Mouse (Mus musculus): ENCODE data around the gene Caap1. TPM values are rescaled to one million over a fixed set of nuclear protein-coding genes. Genes with fewer than 3 reads are reported as not detected.

Caap1 gene
- polyA plus RNA-seq, 1 experiment from 2014 or later: 17.3 TPM

GRCm38 (mm10) chr4:94560316-94560715, 3.7 kb upstream of the Caap1 start:
- H3K4me2 ChIP-seq: no peak overlapping the region
- peaks cover 11% of the 10 kb centered on the region for H3K4me1 ChIP-seq
- no peak overlapping the region for H3K4me3 ChIP-seq
- no peak overlapping the region for H3K27ac ChIP-seq
- no peak for ATAC-seq (replicated peaks)
- H3K9ac ChIP-seq: no peak overlapping the region
- no peaks in the 10 kb centered on the region for H3K9me3 ChIP-seq
- no peaks in the 10 kb centered on the region for H3K36me3 ChIP-seq (replicated peaks)
- H3K27me3 ChIP-seq (replicated peaks): no peaks in the 10 kb centered on the region
- WGBS: 87% methylated on average over 1 of the region's 1 CpGs

GRCm38 (mm10) chr4:94559266-94559665, 2.7 kb upstream of the Caap1 start:
- Histone ChIP-seq H3K4me2 (no peak overlapping the region), H3K9ac (no peak overlapping the region), H3K27ac (no peak overlapping the region), H3K9me3 (no peaks in the 10 kb centered on the region), H3K4me1 (peaks cover 19% of the 10 kb centered on the region), H3K4me3 (no peak overlapping the region), H3K36me3 (replicated peaks) (no peaks in the 10 kb centered on the region), H3K27me3 (replicated peaks) (no peaks in the 10 kb centered on the region)
- 40% methylated on average over 2 of the region's 2 CpGs for WGBS
- ATAC-seq (replicated peaks): no peak

DNA sequence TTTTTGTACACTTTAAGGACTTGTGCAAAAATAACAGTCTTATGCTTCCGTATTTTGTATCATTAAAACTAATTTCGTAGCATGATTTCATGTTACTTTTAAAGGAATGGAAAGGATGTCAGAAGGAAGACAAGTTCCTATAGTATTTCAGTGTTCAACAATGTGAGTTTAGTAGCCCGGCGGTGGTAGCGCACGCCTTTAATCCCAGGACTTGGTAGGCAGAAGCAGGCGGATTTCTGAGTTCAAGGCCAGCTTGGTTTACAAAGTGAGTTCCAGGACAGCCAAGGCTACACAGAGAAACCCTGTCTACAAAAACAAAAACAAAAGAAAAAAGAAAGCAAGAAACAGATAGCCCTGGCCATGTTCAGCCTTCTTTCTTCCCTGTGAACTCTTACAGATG, 549 bp upstream of the Caap1 start:
- Histone ChIP-seq H3K4me2 (peak overlapping the region; percentile 68; the same call in 1 of the 2 replicates), H3K4me3 (peak overlapping the region; percentile 100; the same call in 1 of the 2 replicates), H3K9me3 (no peaks in the 10 kb centered on the region), H3K27me3 (replicated peaks) (no peaks in the 10 kb centered on the region), H3K9ac (no peak overlapping the region), H3K27ac (0 out of 2 replicates have a peak overlapping the region, but pooled peaks have one; percentile 8), H3K36me3 (replicated peaks) (no peaks in the 10 kb centered on the region), H3K4me1 (peaks cover 19% of the 10 kb centered on the region)
- ATAC-seq (replicated peaks): peak; percentile 5
- 78% methylated on average over 7 of the region's 7 CpGs for WGBS

DNA sequence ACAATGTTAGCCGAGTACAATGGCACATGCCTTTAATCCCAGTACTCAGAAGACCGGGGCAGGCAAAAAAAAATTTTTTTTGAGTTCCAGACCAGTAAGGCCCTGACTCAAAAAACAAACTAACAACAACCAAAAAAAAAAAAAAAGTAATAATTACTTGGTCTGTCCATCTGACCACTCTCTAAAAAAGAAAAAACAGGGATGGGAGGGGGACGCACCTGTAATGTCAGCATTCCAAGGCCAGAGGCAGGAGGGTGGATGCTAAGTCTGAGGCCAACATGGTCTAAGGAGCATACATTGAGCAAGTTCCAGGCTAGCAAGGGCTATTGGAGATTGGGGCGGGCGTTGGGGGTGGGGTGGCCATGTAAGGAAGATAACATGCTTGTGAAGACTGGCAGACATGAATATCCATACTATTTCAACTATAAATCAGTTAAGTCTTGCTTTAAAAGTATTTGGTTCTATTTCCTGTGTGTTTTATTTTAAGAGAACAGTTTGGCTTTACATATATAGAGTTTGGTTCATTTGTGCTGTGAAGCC, 1.6 kb downstream of the Caap1 start:
- Histone ChIP-seq H3K9me3 (no peaks in the 10 kb centered on the region), H3K27ac (no peak overlapping the region), H3K9ac (no peak overlapping the region), H3K27me3 (replicated peaks) (no peaks in the 10 kb centered on the region), H3K4me1 (peaks cover 19% of the 10 kb centered on the region), H3K4me3 (peak overlapping the region; percentile 100), H3K36me3 (replicated peaks) (no peaks in the 10 kb centered on the region), H3K4me2 (peak overlapping the region; percentile 68; the same call in 1 of the 2 replicates)
- WGBS: 89% methylated on average over 5 of the region's 5 CpGs
- no peak for ATAC-seq (replicated peaks)

GRCm38 (mm10) chr4:94544321-94544720, 12.3 kb downstream of the Caap1 start:
- no peaks in the 10 kb centered on the region for H3K27me3 ChIP-seq (replicated peaks)

DNA sequence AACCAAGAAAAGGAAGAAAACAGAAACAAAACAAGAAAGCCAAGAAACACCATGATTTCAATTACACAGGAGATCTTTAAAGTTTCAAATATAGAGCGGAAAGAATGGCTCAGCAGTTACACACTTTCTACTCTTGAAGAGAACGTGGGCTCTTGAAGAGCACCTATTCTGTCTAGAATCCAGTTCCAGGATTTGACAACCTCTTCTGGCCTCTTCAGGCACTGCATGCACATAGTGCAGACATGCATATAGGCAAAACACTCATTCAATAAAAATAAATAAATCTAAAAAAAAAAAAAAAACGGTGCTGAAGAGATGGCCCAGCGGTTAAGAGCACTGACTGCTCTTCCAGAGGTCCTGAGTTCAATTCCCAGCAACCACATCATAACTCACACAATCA, 13.6 kb downstream of the Caap1 start:
- Histone ChIP-seq H3K4me3 (no peak overlapping the region), H3K9ac (no peak overlapping the region), H3K36me3 (replicated peaks) (peaks cover 11% of the 10 kb centered on the region), H3K27me3 (replicated peaks) (no peaks in the 10 kb centered on the region), H3K27ac (no peak overlapping the region), H3K4me2 (no peak overlapping the region), H3K9me3 (no peaks in the 10 kb centered on the region), H3K4me1 (no peaks in the 10 kb centered on the region)
- no peak for ATAC-seq (replicated peaks)
- 96% methylated on average over 4 of the region's 4 CpGs for WGBS

More at GRCm38 (mm10) chr4:94544321-94544720, 12.3 kb downstream of the Caap1 start:
- no peak overlapping the region for H3K4me2 ChIP-seq
- no peak overlapping the region for H3K4me3 ChIP-seq
- no peak for ATAC-seq (replicated peaks)
- H3K9ac ChIP-seq: no peak overlapping the region
- no peaks in the 10 kb centered on the region for H3K4me1 ChIP-seq
- peaks cover 11% of the 10 kb centered on the region for H3K36me3 ChIP-seq (replicated peaks)
- H3K27ac ChIP-seq: no peak overlapping the region
- 67% methylated on average over 7 of the region's 7 CpGs for WGBS
- no peaks in the 10 kb centered on the region for H3K9me3 ChIP-seq

DNA sequence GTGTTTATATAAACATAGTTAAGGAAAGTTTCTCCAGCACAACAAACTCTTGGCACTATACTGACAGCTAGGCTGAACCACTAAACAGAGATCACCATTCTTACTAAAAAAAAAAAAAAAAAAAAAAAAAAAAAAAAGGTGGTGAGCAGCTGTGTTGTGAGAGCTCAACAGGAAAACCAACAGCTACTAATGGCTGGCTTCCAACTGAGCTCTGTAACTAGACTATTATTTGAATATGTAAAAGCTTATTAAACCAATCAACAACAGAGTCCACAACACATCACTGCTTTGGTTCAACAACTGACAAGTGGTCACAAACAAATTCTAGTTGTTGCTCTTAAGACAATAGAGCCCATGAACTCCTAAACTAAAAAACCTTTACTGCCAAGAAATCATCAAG, 23.4 kb downstream of the Caap1 start:
- Histone ChIP-seq H3K9me3 (no peaks in the 10 kb centered on the region), H3K4me1 (no peaks in the 10 kb centered on the region), H3K36me3 (replicated peaks) (0 out of 2 replicates have a peak, but pooled peaks cover 2% of the 10 kb centered on the region), H3K9ac (no peak overlapping the region), H3K27me3 (replicated peaks) (no peaks in the 10 kb centered on the region), H3K4me2 (no peak overlapping the region), H3K27ac (no peak overlapping the region), H3K4me3 (no peak overlapping the region)
- no peak for ATAC-seq (replicated peaks)

GRCm38 (mm10) chr4:94529448-94529847, 27.1 kb downstream of the Caap1 start:
- no peak for ATAC-seq (replicated peaks)
- Histone ChIP-seq H3K27ac (no peak overlapping the region), H3K27me3 (replicated peaks) (no peaks in the 10 kb centered on the region), H3K9me3 (no peaks in the 10 kb centered on the region), H3K4me2 (no peak overlapping the region), H3K4me1 (no peaks in the 10 kb centered on the region), H3K4me3 (no peak overlapping the region), H3K36me3 (replicated peaks) (no peaks in the 10 kb centered on the region), H3K9ac (no peak overlapping the region)
- 90% methylated on average over 1 of the region's 1 CpGs for WGBS

- Histone ChIP-seq H3K4me3 (no peak overlapping the region), H3K27me3 (replicated peaks) (no peaks in the 10 kb centered on the region), H3K27ac (no peak overlapping the region), H3K9ac (no peak overlapping the region), H3K9me3 (no peaks in the 10 kb centered on the region), H3K36me3 (replicated peaks) (no peaks in the 10 kb centered on the region), H3K4me1 (no peaks in the 10 kb centered on the region), H3K4me2 (no peak overlapping the region)
- no peak for ATAC-seq (replicated peaks)
These were observed 33.3 kb downstream of the Caap1 start for GRCm38 (mm10) chr4:94523321-94523720.

- no peak overlapping the region for H3K4me2 ChIP-seq
- ATAC-seq (replicated peaks): no peak
- no peaks in the 10 kb centered on the region for H3K27me3 ChIP-seq (replicated peaks)
- no peak overlapping the region for H3K4me3 ChIP-seq
- no peaks in the 10 kb centered on the region for H3K4me1 ChIP-seq
- H3K36me3 ChIP-seq (replicated peaks): no peaks in the 10 kb centered on the region
- no peaks in the 10 kb centered on the region for H3K9me3 ChIP-seq
- no peak overlapping the region for H3K27ac ChIP-seq
- 59% methylated on average over 4 of the region's 4 CpGs for WGBS
- no peak overlapping the region for H3K9ac ChIP-seq
These were observed 39.0 kb downstream of the Caap1 start for GRCm38 (mm10) chr4:94517631-94518030.

DNA sequence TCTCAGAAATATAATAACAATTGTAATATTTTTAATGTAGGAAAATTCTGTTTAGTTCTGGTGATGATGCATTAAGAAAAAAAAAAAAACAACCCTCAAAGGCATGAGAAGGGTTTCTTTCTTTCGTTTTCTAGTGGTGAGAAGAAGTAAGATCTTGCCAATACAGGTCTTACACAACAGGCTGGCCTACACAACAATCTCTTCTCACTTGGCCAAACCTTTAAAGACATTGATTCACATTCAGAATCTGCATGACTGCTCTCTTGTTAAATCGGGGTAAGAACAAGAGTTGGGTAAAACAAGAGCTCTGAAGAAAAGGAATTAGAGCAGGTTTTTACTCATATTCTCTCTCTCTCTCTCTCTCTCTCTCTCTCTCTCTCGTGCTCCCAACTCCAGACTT, 41.2 kb downstream of the Caap1 start:
- no peaks in the 10 kb centered on the region for H3K27me3 ChIP-seq (replicated peaks)
- H3K4me3 ChIP-seq: no peak overlapping the region
- WGBS: 74% methylated on average over 3 of the region's 3 CpGs
- H3K36me3 ChIP-seq (replicated peaks): no peaks in the 10 kb centered on the region
- no peak overlapping the region for H3K27ac ChIP-seq
- H3K9me3 ChIP-seq: no peaks in the 10 kb centered on the region
- no peak for ATAC-seq (replicated peaks)
- no peak overlapping the region for H3K9ac ChIP-seq
- no peaks in the 10 kb centered on the region for H3K4me1 ChIP-seq
- no peak overlapping the region for H3K4me2 ChIP-seq

DNA sequence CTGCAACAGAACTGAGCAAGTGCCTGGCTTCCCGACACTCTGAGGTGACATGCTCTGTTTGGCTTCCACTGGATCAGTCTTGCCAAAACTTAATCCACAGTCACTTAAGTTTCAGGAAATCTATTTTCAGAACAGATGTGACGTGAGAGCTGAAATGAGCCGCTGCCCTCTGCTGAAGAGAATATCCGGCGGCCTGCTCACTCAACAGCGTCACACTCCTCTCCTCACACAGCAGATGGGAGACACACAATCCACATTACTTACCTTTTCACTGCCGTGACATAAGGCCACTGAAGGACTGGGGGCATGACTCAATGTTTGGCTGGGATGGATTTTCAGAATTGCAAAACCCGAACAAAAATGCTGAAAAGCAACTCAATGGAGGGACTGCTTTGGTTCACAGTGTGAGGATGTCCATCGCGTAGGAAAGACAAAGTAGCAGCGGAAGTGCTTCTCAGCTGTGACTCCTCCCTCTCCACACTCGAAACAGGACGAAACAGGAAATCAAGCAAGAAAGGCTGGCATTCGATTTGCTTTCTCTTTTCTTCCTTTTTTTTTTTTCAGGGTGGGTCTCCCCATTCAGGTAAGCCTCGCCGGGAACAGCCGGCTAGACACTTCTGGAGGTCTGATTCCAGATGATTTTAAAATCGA, 79.7 kb downstream of the Caap1 start:
- Histone ChIP-seq H3K27ac (no peak overlapping the region), H3K4me3 (no peak overlapping the region), H3K9ac (no peak overlapping the region), H3K4me1 (no peaks in the 10 kb centered on the region), H3K4me2 (no peak overlapping the region), H3K27me3 (replicated peaks) (no peaks in the 10 kb centered on the region), H3K9me3 (no peaks in the 10 kb centered on the region), H3K36me3 (replicated peaks) (no peaks in the 10 kb centered on the region)
- 77% methylated on average over 18 of the region's 18 CpGs for WGBS
- ATAC-seq (replicated peaks): no peak; the same call in 1 of the 2 replicates

DNA sequence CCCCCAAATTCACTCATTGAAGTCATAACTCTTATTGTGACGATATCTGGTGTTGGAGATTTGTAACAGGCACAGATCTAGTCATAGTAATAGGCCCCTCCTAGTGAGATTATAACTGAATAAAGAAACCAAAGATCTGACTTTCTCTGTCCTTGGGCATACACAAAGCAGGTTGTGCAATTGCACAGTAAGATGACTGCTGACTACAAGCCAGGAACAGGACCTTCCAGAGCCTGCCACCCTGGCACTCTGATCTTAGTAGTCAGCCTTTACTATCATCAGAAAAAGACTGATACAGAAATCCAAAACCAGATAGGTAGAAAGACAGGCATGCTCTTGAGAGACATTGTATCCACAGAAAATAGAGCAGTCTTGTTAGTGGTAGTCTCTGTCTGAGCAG, 83.3 kb downstream of the Caap1 start:
- H3K4me3 ChIP-seq: no peak overlapping the region
- no peaks in the 10 kb centered on the region for H3K27me3 ChIP-seq (replicated peaks)
- H3K36me3 ChIP-seq (replicated peaks): no peaks in the 10 kb centered on the region
- H3K9ac ChIP-seq: no peak overlapping the region
- 94% methylated on average over 1 of the region's 1 CpGs for WGBS
- no peaks in the 10 kb centered on the region for H3K4me1 ChIP-seq
- H3K9me3 ChIP-seq: no peaks in the 10 kb centered on the region
- H3K27ac ChIP-seq: no peak overlapping the region
- no peak overlapping the region for H3K4me2 ChIP-seq
- ATAC-seq (replicated peaks): no peak

All from midbrain, embryonic 15.5 days (tissue).